Comparison of ENCODE assay signal across 22 mouse cellular contexts in the genomic region with DNA sequence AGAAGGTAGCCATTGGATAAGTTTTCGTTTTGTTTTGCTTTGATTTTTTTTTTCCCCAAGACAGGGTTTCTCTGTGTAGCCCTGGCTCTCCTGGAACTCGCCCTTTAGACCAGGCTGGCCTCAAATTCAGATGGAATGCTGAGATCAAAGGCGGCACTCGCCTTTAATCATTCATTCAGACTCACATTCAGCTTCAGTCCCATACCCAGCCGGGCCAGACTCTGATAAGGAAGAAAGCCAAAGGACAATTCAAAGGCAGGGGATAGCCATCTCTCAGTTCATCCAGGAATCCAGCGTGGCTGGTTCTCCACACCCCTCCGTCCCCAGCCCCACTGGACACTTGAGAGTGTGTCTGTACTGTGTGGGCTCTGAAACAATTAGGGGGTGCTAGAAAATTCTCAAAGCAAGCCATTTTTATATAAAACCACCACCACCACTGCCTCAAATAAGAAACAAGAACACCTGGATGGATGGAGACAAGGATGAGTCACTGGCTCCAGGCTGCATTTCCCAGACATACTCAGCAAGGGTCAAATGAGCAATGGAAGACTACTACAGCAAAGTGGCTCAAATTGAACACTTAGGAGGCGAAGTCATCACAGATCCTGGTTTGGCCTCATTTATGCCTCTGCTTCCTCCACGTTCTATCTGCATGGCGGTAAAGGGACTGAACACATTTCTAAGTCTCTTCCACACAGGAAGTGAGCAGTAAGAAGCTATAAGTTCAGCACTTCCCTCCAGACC. TPM values are rescaled to one million over a fixed set of nuclear protein-coding genes. Genes with fewer than 3 reads are reported as not detected.
DNase-seq lines count a peak whose midpoint lies in the region; ATAC-seq and TF ChIP-seq lines count a peak whose summit lies in the region.
"Had no signal": no experiment of that assay in that cellular context is flagged by ENCODE, and none has a peak within 500 bp of the region (broad histone marks: within the 10 kb centered on the region; RNA-seq: fewer than 3 reads in every experiment).

No protein-coding gene starts in this region.

- ATAC-seq in intestine, postnatal 0 days = peak; percentile 67
- ATAC-seq: forebrain, embryonic 15.5 days; hindbrain, embryonic 16.5 days; inflammation-experienced regulatory T-cells, adult 6 months had no signal

- H3K4me2 ChIP-seq in intestine, postnatal 0 days (replicated peaks; ENCODE audit: low read depth) = 0 out of 2 replicates have a peak overlapping the region, but pooled peaks have one; percentile 9
- H3K4me2 ChIP-seq: forebrain, embryonic 15.5 days; hindbrain, embryonic 12.5 days had no signal

- no peaks in the 10 kb centered on the region for H3K27me3 ChIP-seq in intestine, postnatal 0 days (replicated peaks; ENCODE audit: control insufficient read depth, insufficient read depth, low read length)
- H3K27me3 ChIP-seq: forebrain, embryonic 15.5 days; hindbrain, embryonic 12.5 days had no signal

- no peaks in the 10 kb centered on the region for H3K4me1 ChIP-seq in intestine, postnatal 0 days (replicated peaks; ENCODE audit: control insufficient read depth, insufficient read depth, low read length)
- H3K4me1 ChIP-seq: embryonic facial prominence, embryonic 10.5 days; forebrain, embryonic 15.5 days had no signal

- DNase-seq in heart, adult 11 months = peak; percentile 55
- no peak for DNase-seq in heart, adult 8-10 months (ENCODE audit: low spot score)
- peak; percentile 79 for DNase-seq in 3T3-L1 (ENCODE audit: low read depth, low spot score)
- DNase-seq in ZHBTc4 (ENCODE audit: low read depth, low spot score) = peak; percentile 54
- DNase-seq in adrenal gland, adult 2 months = no peak
- DNase-seq in urinary bladder, postnatal 36 days (ENCODE audit: low spot score in 2 of 2) = no peak
- DNase-seq in urinary bladder, adult 2 months (ENCODE audit: low spot score) = no peak
- DNase-seq: adrenal gland, adult 8-10 months; adrenal gland, postnatal 36 days; cerebellum, adult 2 months; cerebellum, postnatal 10 days; gastrocnemius, postnatal 10 days; heart, postnatal 10 days; heart, postnatal 4 days had no signal

- no peak for TF ChIP-seq CTCF in intestine, postnatal 0 days (IDR thresholded peaks at IDR 0.05; ENCODE audit: low read depth)

- H3K36me3 ChIP-seq in intestine, postnatal 0 days (ENCODE audit: control insufficient read depth, insufficient read depth) = no peaks in the 10 kb centered on the region

- no peak overlapping the region for H3K27ac ChIP-seq in intestine, postnatal 0 days (ENCODE audit: low read depth, low read length)
- H3K27ac ChIP-seq: embryonic facial prominence, embryonic 10.5 days; forebrain, embryonic 10.5 days; forebrain, embryonic 15.5 days; hindbrain, embryonic 12.5 days had no signal

- no peak overlapping the region for H3K9ac ChIP-seq in intestine, postnatal 0 days (ENCODE audit: low read depth, low read length)
- H3K9ac ChIP-seq: forebrain, embryonic 15.5 days; hindbrain, embryonic 12.5 days had no signal

- H3K4me3 ChIP-seq in intestine, postnatal 0 days (ENCODE audit: low read depth, low read length) = no peak overlapping the region
- H3K4me3 ChIP-seq: embryonic facial prominence, embryonic 10.5 days; erythroblast, embryonic 14.5 days; forebrain, embryonic 10.5 days; forebrain, embryonic 15.5 days; hindbrain, embryonic 12.5 days had no signal

- WGBS in intestine, postnatal 0 days = 39% methylated on average over 10 of the region's 10 CpGs

- no peaks in the 10 kb centered on the region for H3K9me3 ChIP-seq in intestine, postnatal 0 days (ENCODE audit: control insufficient read depth)
- H3K9me3 ChIP-seq: embryonic facial prominence, embryonic 10.5 days; forebrain, embryonic 10.5 days; forebrain, embryonic 15.5 days; hindbrain, embryonic 12.5 days had no signal

RNA-seq across cellular contexts. Expression of a gene that starts 14.4 kb away (rescaled TPM):
- under 1 TPM; 0.25 to 0.71 (median 0.53) TPM for total RNA-seq in heart, adult 8-10 months (2022)
- 0.54 and 0.80 TPM in 2 replicates for polyA plus RNA-seq in intestine, postnatal 0 days (2015; fragmentation: Nextera tagmentation; extraction: Ambion mirVana)
- 1 to 10 TPM; 5.6 to 7.3 TPM for total RNA-seq in adrenal gland, adult 2 months (2021)
- 2.3 and 3.2 TPM in 2 replicates for polyA plus RNA-seq in adrenal gland, adult 2 months (2012; rRNA removed)
- 0.47 and 0.52 TPM in 2 replicates for polyA plus RNA-seq in urinary bladder, adult 2 months (2012; rRNA removed)

RNA-seq across cellular contexts. Expression of a gene that starts 26.1 kb away (rescaled TPM):
- 100 to 1,000 TPM; 303 to 326 (median 315) TPM for total RNA-seq in heart, adult 8-10 months (2022)
- polyA plus RNA-seq in intestine, postnatal 0 days (2015; fragmentation: Nextera tagmentation; extraction: Ambion mirVana) = 34.9 and 35.9 TPM in 2 replicates
- total RNA-seq in adrenal gland, adult 2 months (2021) = 100 to 1,000 TPM; 161 to 176 TPM
- polyA plus RNA-seq in adrenal gland, adult 2 months (2012; rRNA removed) = 130 and 132 TPM in 2 replicates
- polyA plus RNA-seq in urinary bladder, adult 2 months (2012; rRNA removed) = 77.4 and 86.8 TPM in 2 replicates

RNA-seq across cellular contexts. Expression of a gene that starts 29.3 kb away (rescaled TPM):
- total RNA-seq in heart, adult 8-10 months (2022) = 10 to 100 TPM; 34.1 to 41.0 (median 37.0) TPM
- 26.4 and 27.1 TPM in 2 replicates for polyA plus RNA-seq in intestine, postnatal 0 days (2015; fragmentation: Nextera tagmentation; extraction: Ambion mirVana)
- 10 to 100 TPM; 40.0 to 41.8 TPM for total RNA-seq in adrenal gland, adult 2 months (2021)
- polyA plus RNA-seq in adrenal gland, adult 2 months (2012; rRNA removed) = 27.5 and 29.7 TPM in 2 replicates
- polyA plus RNA-seq in urinary bladder, adult 2 months (2012; rRNA removed) = 39.3 and 45.1 TPM in 2 replicates

Comparison
In these comparisons a context has a peak if more than half of its experiments do, and no peak if none do; other contexts are left out.
1. DNase-seq: peak in heart, adult 11 months (single experiment), 3T3-L1 (single experiment) and ZHBTc4 (single experiment); none in heart, adult 8-10 months (single experiment), adrenal gland, adult 2 months (single experiment), urinary bladder, postnatal 36 days (0 of 2) and urinary bladder, adult 2 months (single experiment).